Mouse (Mus musculus) kidney, postnatal 25 days (tissue): Measurements from ENCODE around the gene Enpep.

Experiments used
- DNase-seq, 2 experiments: peaks; one replicate each; pipeline ENCODE4 v3.0.0; 2021; ENCODE audit warnings: mixed read lengths in 2 of 2

The Enpep gene

GRCm38 (mm10) chr3:129332586-129332985, at the start of gene Enpep:
Gene Enpep (minus strand): TSS chr3:129332720.
- DNase-seq: peak; percentile 91 to 92

GRCm38 (mm10) chr3:129379109-129379508, 46.6 kb upstream of the Enpep start:
- no peak for DNase-seq

GRCm38 (mm10) chr3:129375087-129375486, 42.6 kb upstream of the Enpep start:
- DNase-seq: no peak

- no peak for DNase-seq
Observed at GRCm38 (mm10) chr3:129373108-129373507, 40.6 kb upstream of the Enpep start.

GRCm38 (mm10) chr3:129369491-129369890, 37.0 kb upstream of the Enpep start:
- no peak for DNase-seq

GRCm38 (mm10) chr3:129365919-129366318, 33.4 kb upstream of the Enpep start:
- DNase-seq: no peak

- no peak for DNase-seq
Observed at GRCm38 (mm10) chr3:129364818-129365390, 32.4 kb upstream of the Enpep start.

- no peak for DNase-seq
Observed at GRCm38 (mm10) chr3:129363426-129363825, 30.9 kb upstream of the Enpep start.

- DNase-seq: no peak
Observed at GRCm38 (mm10) chr3:129358115-129358514, 25.6 kb upstream of the Enpep start.

GRCm38 (mm10) chr3:129353901-129354300, 21.4 kb upstream of the Enpep start:
- DNase-seq: no peak

GRCm38 (mm10) chr3:129351320-129351877, 18.9 kb upstream of the Enpep start:
- no peak for DNase-seq

- no peak for DNase-seq
Observed at GRCm38 (mm10) chr3:129347277-129347676, 14.8 kb upstream of the Enpep start.

GRCm38 (mm10) chr3:129342767-129343166, 10.2 kb upstream of the Enpep start:
- DNase-seq: no peak

- DNase-seq: no peak
Observed at GRCm38 (mm10) chr3:129341066-129341465, 8.5 kb upstream of the Enpep start.

- DNase-seq: peak; percentile 32 to 52
Observed at GRCm38 (mm10) chr3:129338296-129339091, 6.0 kb upstream of the Enpep start.

- DNase-seq: peak in 1 of 2 experiments; percentile 50
Observed at GRCm38 (mm10) chr3:129332142-129332541, 378 bp downstream of the Enpep start.

GRCm38 (mm10) chr3:129331427-129331826, 1.1 kb downstream of the Enpep start:
- no peak for DNase-seq

GRCm38 (mm10) chr3:129328056-129328455, 4.5 kb downstream of the Enpep start:
- DNase-seq: peak in 1 of 2 experiments; percentile 33

- DNase-seq: no peak
Observed at GRCm38 (mm10) chr3:129321585-129321984, 10.9 kb downstream of the Enpep start.

GRCm38 (mm10) chr3:129317032-129317729, 15.3 kb downstream of the Enpep start:
- no peak for DNase-seq

- DNase-seq: no peak
Observed at GRCm38 (mm10) chr3:129313671-129314415, 18.7 kb downstream of the Enpep start.

- no peak for DNase-seq
Observed at GRCm38 (mm10) chr3:129313221-129313620, 19.3 kb downstream of the Enpep start.

GRCm38 (mm10) chr3:129312511-129312910, 20.0 kb downstream of the Enpep start:
- DNase-seq: no peak
